Mouse (Mus musculus): ENCODE measurements around the gene Dse. TPM values are rescaled to one million over a fixed set of nuclear protein-coding genes. Genes with fewer than 3 reads are reported as not detected.
A peak's percentile ranks its signal among the peaks of the same experiment; 100 is the strongest.
"Not testable (repeated sequence)": the region's sequence is repeated elsewhere in the genome, so short reads cannot be mapped to it uniquely, and the experiment has no call there.

Gene Dse
- polyA plus RNA-seq (2015; fragmentation: Nextera tagmentation; extraction: Ambion mirVana) = 8.0 and 8.1 TPM in 2 replicates

GRCm38 (mm10) chr10:34207503-34207850 is at the start of gene Dse:
Dse (minus strand) TSS chr10:34207715.
- peak within 1 kb of the TSS; percentile 83 for H3K9ac ChIP-seq
- H3K27me3 ChIP-seq = no peaks in the 10 kb centered on the region
- H3K4me3 ChIP-seq = peak within 1 kb of the TSS; percentile 75
- no peaks in the 10 kb centered on the region for H3K9me3 ChIP-seq
- H3K27ac ChIP-seq = peak within 1 kb of the TSS; percentile 69
- peak; percentile 6 for ATAC-seq (ENCODE audit: low FRiP score)
- H3K4me2 ChIP-seq = peak within 1 kb of the TSS; percentile 82
- peaks cover 5% of the 10 kb centered on the region for H3K4me1 ChIP-seq (replicated peaks)
- WGBS = 0% methylated on average over 14 of the region's 14 CpGs
- no peaks in the 10 kb centered on the region for H3K36me3 ChIP-seq

- H3K4me2 ChIP-seq; H3K27ac ChIP-seq; H3K4me1 ChIP-seq (replicated peaks); H3K4me3 ChIP-seq; H3K27me3 ChIP-seq; H3K36me3 ChIP-seq; ATAC-seq (ENCODE audit: low FRiP score); H3K9ac ChIP-seq; H3K9me3 ChIP-seq: not testable (repeated sequence)
- 88% methylated on average over 9 of the region's 9 CpGs for whole genome bisulfite sequencing
Measured at GRCm38 (mm10) chr10:34252833-34253232, 45.3 kb upstream of the Dse start.

GRCm38 (mm10) chr10:34249594-34249993 is 42.1 kb upstream of the Dse start:
- 35% methylated on average over 2 of the region's 2 CpGs for WGBS
- Histone ChIP-seq H3K4me3 (no peak overlapping the region), H3K27me3 (no peaks in the 10 kb centered on the region), H3K27ac (no peak overlapping the region), H3K9me3 (no peaks in the 10 kb centered on the region), H3K36me3 (no peaks in the 10 kb centered on the region), H3K4me2 (no peak overlapping the region), H3K4me1 (replicated peaks) (no peaks in the 10 kb centered on the region), H3K9ac (no peak overlapping the region)
- ATAC-seq (ENCODE audit: low FRiP score) = no peak

GRCm38 (mm10) chr10:34247757-34248156 is 40.2 kb upstream of the Dse start:
- H3K4me3 ChIP-seq = no peak overlapping the region
- no peak overlapping the region for H3K4me2 ChIP-seq
- H3K4me1 ChIP-seq (replicated peaks) = no peaks in the 10 kb centered on the region
- no peaks in the 10 kb centered on the region for H3K27me3 ChIP-seq
- WGBS = 45% methylated on average over 3 of the region's 3 CpGs
- no peaks in the 10 kb centered on the region for H3K9me3 ChIP-seq
- H3K9ac ChIP-seq = no peak overlapping the region
- H3K27ac ChIP-seq = no peak overlapping the region
- no peaks in the 10 kb centered on the region for H3K36me3 ChIP-seq
- ATAC-seq (ENCODE audit: low FRiP score) = no peak

- no peak for ATAC-seq (ENCODE audit: low FRiP score)
- H3K27me3 ChIP-seq = no peaks in the 10 kb centered on the region
- no peaks in the 10 kb centered on the region for H3K9me3 ChIP-seq
- 74% methylated on average over 2 of the region's 2 CpGs for WGBS
- H3K4me3 ChIP-seq = no peak overlapping the region
- H3K4me1 ChIP-seq (replicated peaks) = no peaks in the 10 kb centered on the region
- no peaks in the 10 kb centered on the region for H3K36me3 ChIP-seq
- H3K4me2 ChIP-seq = no peak overlapping the region
- no peak overlapping the region for H3K9ac ChIP-seq
- H3K27ac ChIP-seq = no peak overlapping the region
Measured at GRCm38 (mm10) chr10:34246106-34246505, 38.6 kb upstream of the Dse start.

GRCm38 (mm10) chr10:34244745-34245144 is 37.2 kb upstream of the Dse start:
- no peaks in the 10 kb centered on the region for H3K4me1 ChIP-seq (replicated peaks)
- no peak overlapping the region for H3K4me3 ChIP-seq
- ATAC-seq (ENCODE audit: low FRiP score) = no peak
- no peak overlapping the region for H3K9ac ChIP-seq
- 87% methylated on average over 5 of the region's 5 CpGs for WGBS
- H3K27ac ChIP-seq = no peak overlapping the region
- no peaks in the 10 kb centered on the region for H3K36me3 ChIP-seq
- no peaks in the 10 kb centered on the region for H3K27me3 ChIP-seq
- H3K9me3 ChIP-seq = no peaks in the 10 kb centered on the region
- no peak overlapping the region for H3K4me2 ChIP-seq

GRCm38 (mm10) chr10:34238536-34238935 is 31.0 kb upstream of the Dse start:
- Histone ChIP-seq H3K9me3 (no peaks in the 10 kb centered on the region), H3K4me1 (replicated peaks) (no peaks in the 10 kb centered on the region), H3K27me3 (no peaks in the 10 kb centered on the region), H3K27ac (no peak overlapping the region), H3K36me3 (no peaks in the 10 kb centered on the region), H3K4me2 (no peak overlapping the region), H3K9ac (no peak overlapping the region), H3K4me3 (no peak overlapping the region)
- no peak for ATAC-seq (ENCODE audit: low FRiP score)
- 84% methylated on average over 4 of the region's 4 CpGs for WGBS

- WGBS = 85% methylated on average over 5 of the region's 5 CpGs
- Histone ChIP-seq H3K9me3 (no peaks in the 10 kb centered on the region), H3K27ac (no peak overlapping the region), H3K9ac (no peak overlapping the region), H3K4me3 (no peak overlapping the region), H3K4me1 (replicated peaks) (no peaks in the 10 kb centered on the region), H3K4me2 (no peak overlapping the region), H3K27me3 (no peaks in the 10 kb centered on the region), H3K36me3 (no peaks in the 10 kb centered on the region)
- ATAC-seq (ENCODE audit: low FRiP score) = no peak
Measured at GRCm38 (mm10) chr10:34236569-34236968, 29.1 kb upstream of the Dse start.

GRCm38 (mm10) chr10:34235384-34235783 is 27.9 kb upstream of the Dse start:
- Histone ChIP-seq H3K4me3 (no peak overlapping the region), H3K9ac (no peak overlapping the region), H3K4me2 (no peak overlapping the region), H3K36me3 (no peaks in the 10 kb centered on the region), H3K27ac (no peak overlapping the region), H3K9me3 (no peaks in the 10 kb centered on the region), H3K27me3 (no peaks in the 10 kb centered on the region), H3K4me1 (replicated peaks) (no peaks in the 10 kb centered on the region)
- ATAC-seq (ENCODE audit: low FRiP score) = no peak
- 30% methylated on average over 3 of the region's 3 CpGs for WGBS

GRCm38 (mm10) chr10:34233931-34234745 is 26.6 kb upstream of the Dse start:
- no peak for ATAC-seq (ENCODE audit: low FRiP score)
- no peaks in the 10 kb centered on the region for H3K36me3 ChIP-seq
- no peak overlapping the region for H3K4me3 ChIP-seq
- WGBS = 30% methylated on average over 2 of the region's 2 CpGs
- H3K27me3 ChIP-seq = no peaks in the 10 kb centered on the region
- H3K9me3 ChIP-seq = no peaks in the 10 kb centered on the region
- H3K9ac ChIP-seq = no peak overlapping the region
- H3K27ac ChIP-seq = no peak overlapping the region
- H3K4me1 ChIP-seq (replicated peaks) = no peaks in the 10 kb centered on the region
- no peak overlapping the region for H3K4me2 ChIP-seq

GRCm38 (mm10) chr10:34233418-34233817 is 25.9 kb upstream of the Dse start:
- H3K4me1 ChIP-seq (replicated peaks) = no peaks in the 10 kb centered on the region
- H3K4me2 ChIP-seq = no peak overlapping the region
- ATAC-seq (ENCODE audit: low FRiP score) = no peak
- H3K4me3 ChIP-seq = no peak overlapping the region
- no peaks in the 10 kb centered on the region for H3K27me3 ChIP-seq
- H3K9ac ChIP-seq = no peak overlapping the region
- H3K9me3 ChIP-seq = no peaks in the 10 kb centered on the region
- 71% methylated on average over 1 of the region's 1 CpGs for WGBS
- no peaks in the 10 kb centered on the region for H3K36me3 ChIP-seq
- H3K27ac ChIP-seq = no peak overlapping the region

- H3K27ac ChIP-seq = no peak overlapping the region
- no peaks in the 10 kb centered on the region for H3K27me3 ChIP-seq
- H3K9me3 ChIP-seq = no peaks in the 10 kb centered on the region
- no peak overlapping the region for H3K4me2 ChIP-seq
- no peak overlapping the region for H3K9ac ChIP-seq
- no peak overlapping the region for H3K4me3 ChIP-seq
- no peaks in the 10 kb centered on the region for H3K36me3 ChIP-seq
- H3K4me1 ChIP-seq (replicated peaks) = no peaks in the 10 kb centered on the region
- ATAC-seq (ENCODE audit: low FRiP score) = no peak
- WGBS = 40% methylated on average over 5 of the region's 5 CpGs
Measured at GRCm38 (mm10) chr10:34230121-34230675, 22.7 kb upstream of the Dse start.

- Histone ChIP-seq H3K36me3 (no peaks in the 10 kb centered on the region), H3K4me3 (no peak overlapping the region), H3K27ac (no peak overlapping the region), H3K4me2 (no peak overlapping the region), H3K9ac (no peak overlapping the region), H3K9me3 (no peaks in the 10 kb centered on the region), H3K27me3 (no peaks in the 10 kb centered on the region), H3K4me1 (replicated peaks) (no peaks in the 10 kb centered on the region)
- whole genome bisulfite sequencing = 84% methylated on average over 4 of the region's 4 CpGs
- ATAC-seq (ENCODE audit: low FRiP score) = no peak
Measured at GRCm38 (mm10) chr10:34229491-34229890, 22.0 kb upstream of the Dse start.

All from hindbrain, embryonic 13.5 days (tissue).